Mouse (Mus musculus) liver, embryonic 14.5 days (tissue): ENCODE data around the gene Cacnb2. TPM values are rescaled to one million over a fixed set of nuclear protein-coding genes. Genes with fewer than 3 reads are reported as not detected.

Experiments used
- ATAC-seq: fragments of 200-750 bp; cut with Nextera tagmentation; 2 replicates; pipeline ENCODE4 v1.8.0; 2017; ENCODE audit warnings: moderate number of reproducible peaks, mild to moderate bottlenecking, moderate library complexity; ENCODE audit not compliant: insufficient read depth
- DNase-seq, 3 experiments: peaks; one replicate each; pipeline ENCODE4 v3.0.0-alpha.2; 2012 to 2013; ENCODE audit warnings: low read depth in 3 of 3, low spot score in 3 of 3
- H3K27ac ChIP-seq: fragments of 300-500 bp; sonication (generic); 2 replicates; pipeline ENCODE4 v1.5.1; 2014; ENCODE audit warnings: moderate library complexity, mild to moderate bottlenecking, control low read depth, inconsistent platforms
- H3K27me3 ChIP-seq: fragments of 300-500 bp; sonication (generic); 2 replicates; pipeline ENCODE4 v1.6.1; 2014; ENCODE audit warnings: mild to moderate bottlenecking, low read length, moderate library complexity; ENCODE audit not compliant: control insufficient read depth, insufficient read depth
- H3K36me3 ChIP-seq: fragments of 300-500 bp; sonication (generic); replicated peaks from 2 replicates; pipeline ENCODE4 v1.6.1; 2014; ENCODE audit warnings: low read depth; ENCODE audit not compliant: control insufficient read depth, insufficient read depth
- H3K4me1 ChIP-seq, 2 experiments: fragments of 200-500 bp in 1 of 2; fragments of 300-500 bp in 1 of 2; sonication (generic) in 1 of 2; replicated peaks; 2 replicates each; pipeline ENCODE4 v1.6.1; 2012 to 2014; ENCODE audit warnings: antibody characterized with exemption in 1 of 2, inconsistent platforms in 1 of 2, low read length in 1 of 2; ENCODE audit not compliant: control insufficient read depth in 2 of 2, insufficient read depth in 2 of 2
- H3K4me2 ChIP-seq: fragments of 300-500 bp; sonication (generic); 2 replicates; pipeline ENCODE4 v1.6.1; 2014; ENCODE audit warnings: low read depth, mild to moderate bottlenecking, control low read depth, moderate library complexity
- H3K4me3 ChIP-seq, 2 experiments: fragments of 200-500 bp in 1 of 2; fragments of 300-500 bp in 1 of 2; sonication (generic) in 1 of 2; 2 replicates each; pipeline ENCODE4 v1.5.1; 2012 to 2014; ENCODE audit warnings: low read depth in 2 of 2, low read length in 2 of 2, mild to moderate bottlenecking in 2 of 2, control low read depth in 1 of 2, inconsistent platforms in 1 of 2, moderate library complexity in 1 of 2; ENCODE audit not compliant: insufficient read depth in 1 of 2
- H3K9ac ChIP-seq: fragments of 300-500 bp; sonication (generic); replicated peaks from 2 replicates; pipeline ENCODE4 v1.6.1; 2014; ENCODE audit warnings: mild to moderate bottlenecking, control low read depth, moderate library complexity
- H3K9me3 ChIP-seq: fragments of 300-500 bp; sonication (generic); 2 replicates; pipeline ENCODE4 v1.6.1; 2016; ENCODE audit warnings: low read length, mixed read lengths; ENCODE audit not compliant: control insufficient read depth
- CTCF ChIP-seq: IDR thresholded peaks from 2 replicates; pipeline ENCODE4 v1.5.1; 2016; ENCODE audit warnings: antibody characterized with exemption, low read depth, control low read depth
- EP300 ChIP-seq: IDR thresholded peaks from 2 replicates; pipeline ENCODE4 v1.6.1; 2016; ENCODE audit warnings: antibody characterized with exemption, low read depth
- WGBS: fragments of 180-500 bp; shearing (Covaris S2); extraction: QIAGEN DNeasy Blood & Tissue Kit; methylation state at CpG from one replicate; pipeline ENCODE4 v1.1.7; 2014; ENCODE audit not compliant: insufficient replicate concordance; 5-methylcytosine and 5-hydroxymethylcytosine counted together
- polyA plus RNA-seq, 2 experiments: library from polyadenylated mRNA; depleted of rRNA in 1 of 2; stranded (reverse) in 1 of 2; unstranded in 1 of 2; fragments of >200 nt; fragmentation: Nextera tagmentation in 1 of 2; extraction: Ambion mirVana in 1 of 2; gene quantifications; 2 replicates each; pipeline versions ENCODE4 v1.2.1 to v1.2.3; 2012 to 2014

Cacnb2 gene
- polyA plus RNA-seq, 2 experiments, result 0.04 to 0.37 TPM

GRCm38 (mm10) chr2:14875121-14875520, 272.2 kb downstream of the Cacnb2 start:
- ATAC-seq (no peak), DNase-seq (no peak)
- Histone ChIP-seq H3K27me3 (no peaks in the 10 kb centered on the region), H3K4me1 (no peaks in the 10 kb centered on the region), H3K4me3 (no peak overlapping the region), H3K9me3 (no peaks in the 10 kb centered on the region), H3K36me3 (no peaks in the 10 kb centered on the region), H3K4me2 (no peak overlapping the region), H3K27ac (no peak overlapping the region), H3K9ac (no peak overlapping the region)
- whole genome bisulfite sequencing, result 54% methylated on average over 2 of the region's 2 CpGs
- TF ChIP-seq CTCF (no peak), EP300 (no peak)

GRCm38 (mm10) chr2:14875616-14876015, 272.7 kb downstream of the Cacnb2 start:
- no peaks in the 10 kb centered on the region for H3K27me3 ChIP-seq
- no peak overlapping the region for H3K9ac ChIP-seq
- H3K36me3 ChIP-seq, result no peaks in the 10 kb centered on the region
- 57% methylated on average over 6 of the region's 6 CpGs for WGBS
- no peaks in the 10 kb centered on the region for H3K9me3 ChIP-seq
- H3K4me2 ChIP-seq, result no peak overlapping the region
- no peak overlapping the region for H3K27ac ChIP-seq
- no peaks in the 10 kb centered on the region for H3K4me1 ChIP-seq
- ATAC-seq (no peak), DNase-seq (no peak)
- no peak for TF ChIP-seq EP300
- TF ChIP-seq CTCF, result no peak
- H3K4me3 ChIP-seq, result no peak overlapping the region

GRCm38 (mm10) chr2:14878953-14879352, 276.1 kb downstream of the Cacnb2 start:
- no peak for TF ChIP-seq CTCF
- TF ChIP-seq EP300, result no peak
- no peaks in the 10 kb centered on the region for H3K4me1 ChIP-seq
- ATAC-seq (no peak), DNase-seq (no peak)
- H3K27me3 ChIP-seq, result no peaks in the 10 kb centered on the region
- H3K9me3 ChIP-seq, result no peaks in the 10 kb centered on the region
- no peaks in the 10 kb centered on the region for H3K36me3 ChIP-seq
- no peak overlapping the region for H3K9ac ChIP-seq
- H3K27ac ChIP-seq, result no peak overlapping the region
- H3K4me2 ChIP-seq, result no peak overlapping the region
- H3K4me3 ChIP-seq, result no peak overlapping the region

- Histone ChIP-seq H3K27me3 (no peaks in the 10 kb centered on the region), H3K9ac (no peak overlapping the region), H3K36me3 (no peaks in the 10 kb centered on the region), H3K4me3 (no peak overlapping the region), H3K9me3 (no peaks in the 10 kb centered on the region), H3K4me2 (no peak overlapping the region), H3K4me1 (no peaks in the 10 kb centered on the region), H3K27ac (no peak overlapping the region)
- WGBS, result 52% methylated on average over 3 of the region's 3 CpGs
- no peak for DNase-seq
- ATAC-seq, result no peak
- TF ChIP-seq CTCF (no peak), EP300 (no peak)
Observed at GRCm38 (mm10) chr2:14883460-14883859, 280.6 kb downstream of the Cacnb2 start.

- no peak overlapping the region for H3K27ac ChIP-seq
- H3K27me3 ChIP-seq, result no peaks in the 10 kb centered on the region
- 26% methylated on average over 4 of the region's 4 CpGs for WGBS
- no peaks in the 10 kb centered on the region for H3K36me3 ChIP-seq
- no peak for DNase-seq
- no peak overlapping the region for H3K4me2 ChIP-seq
- TF ChIP-seq EP300 (no peak), CTCF (no peak)
- no peak overlapping the region for H3K9ac ChIP-seq
- no peaks in the 10 kb centered on the region for H3K4me1 ChIP-seq
- ATAC-seq, result no peak
- no peak overlapping the region for H3K4me3 ChIP-seq
- no peaks in the 10 kb centered on the region for H3K9me3 ChIP-seq
Observed at GRCm38 (mm10) chr2:14888406-14889195, 285.7 kb downstream of the Cacnb2 start.
